Mouse (Mus musculus): ENCODE results near the gene Cbfa2t2.

GRCm38 (mm10) chr2:154538310-154538709 lies 102.0 kb downstream of the Cbfa2t2 start:
- TF ChIP-seq POLR2A (IDR thresholded peaks at IDR 0.05; ENCODE audit: low read depth, low read length) (no peak), CTCF (conservative IDR thresholded peaks at IDR 0.05; ENCODE audit: insufficient read depth, insufficient read length, low read depth, low read length) (no peak)
